Mouse (Mus musculus) ES-Bruce4 (cell line): ENCODE data around the gene Gria4.

Source experiments
- CTCF ChIP-seq: IDR thresholded peaks from one replicate; pipeline ENCODE4 v1.8.1; 2011; ENCODE audit warnings: low read depth, low read length
- EP300 ChIP-seq: IDR thresholded peaks from 2 replicates; pipeline ENCODE4 v1.6.1; 2011; ENCODE audit warnings: low read depth, low read length; ENCODE audit not compliant: insufficient read depth
- POLR2A ChIP-seq: IDR thresholded peaks from one replicate; pipeline ENCODE4 v1.8.1; 2011; ENCODE audit warnings: low read length; ENCODE audit not compliant: insufficient read depth

- TF ChIP-seq CTCF: no peak
- no peak for TF ChIP-seq POLR2A
- TF ChIP-seq EP300: no peak
Measured at GRCm38 (mm10) chr9:4555415-4555959, 240.5 kb downstream of the Gria4 start.
